Comparison of ENCODE assay signal across 8 mouse cellular contexts in the genomic region with DNA sequence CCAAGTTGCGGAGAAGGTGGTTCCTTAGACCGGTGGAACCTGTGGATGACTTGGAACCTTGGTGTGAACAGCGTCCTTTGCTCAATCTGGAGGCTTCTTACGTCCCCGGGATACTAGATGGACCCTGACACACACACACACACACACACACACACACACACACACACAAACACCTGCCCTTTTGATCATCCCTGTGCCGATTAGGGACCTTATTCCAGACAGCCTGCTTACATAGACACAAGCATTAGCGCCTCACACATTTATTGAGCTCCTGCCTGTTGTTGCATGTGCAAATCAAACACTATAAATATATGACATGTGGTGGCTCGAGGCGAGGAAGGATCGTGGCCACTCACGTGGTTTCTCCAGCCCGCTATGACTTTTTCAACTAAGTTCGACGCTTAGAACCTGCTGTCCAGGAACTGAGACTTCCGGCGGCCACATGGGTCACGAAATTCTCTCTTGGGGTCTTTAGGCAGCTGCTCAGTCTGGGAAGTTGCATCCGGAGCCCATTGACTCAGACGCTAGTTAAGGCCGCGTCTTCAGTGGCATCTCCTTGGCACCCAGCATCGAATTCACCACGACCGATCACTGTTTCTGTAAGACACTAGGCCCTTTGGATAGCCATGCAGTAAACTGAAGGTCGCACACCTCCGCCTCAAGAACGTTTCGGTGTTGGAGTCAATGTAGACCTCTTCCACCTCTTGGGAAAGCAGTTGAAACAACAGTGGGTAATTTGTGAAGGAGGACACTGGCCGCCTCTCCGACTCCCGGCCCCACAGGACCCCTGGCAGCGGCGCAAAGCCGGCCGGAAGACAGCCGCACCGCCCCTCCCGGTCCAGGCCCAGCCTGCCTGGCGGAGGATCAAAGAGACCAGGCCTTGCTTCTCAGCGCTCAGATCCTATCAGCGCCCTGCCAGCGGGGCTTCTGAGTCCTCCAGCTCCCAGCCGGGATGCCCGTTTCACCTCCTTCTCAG. TPM values are rescaled to one million over a fixed set of nuclear protein-coding genes. Genes with fewer than 3 reads are reported as not detected.
DNase-seq lines count a peak whose midpoint lies in the region; ATAC-seq and TF ChIP-seq lines count a peak whose summit lies in the region.

No protein-coding gene starts in this region.

- H3K9me3 ChIP-seq in forebrain, embryonic 10.5 days = no peaks in the 10 kb centered on the region

- H3K4me3 ChIP-seq in forebrain, embryonic 10.5 days = peak overlapping the region; percentile 70
- peak overlapping the region; percentile 63 for H3K4me3 ChIP-seq in small intestine, adult 2 months (ENCODE audit: low read depth, low read length)

- ATAC-seq in CD4-positive, CD25-positive, alpha-beta regulatory T cell, adult 4 months = peak; percentile 51

- DNase-seq in T-cell, adult 2 months (ENCODE audit: low spot score) = peak; percentile 70
- DNase-seq in forebrain, embryonic 10.5 days (ENCODE audit: extremely low spot score, low spot score) = peak; percentile 55
- DNase-seq in heart, postnatal 10 days = peak; percentile 63 to 80
- DNase-seq in kidney, postnatal 14 days = peak; percentile 86
- peak; percentile 85 for DNase-seq in lung, postnatal 36 days
- no peak for DNase-seq in layer of hippocampus, adult 18-20 months (ENCODE audit: low spot score in 2 of 2)

- no peak for TF ChIP-seq POLR2A in small intestine, adult 2 months (IDR thresholded peaks at IDR 0.05; ENCODE audit: low read depth, low read length)

- WGBS in forebrain, embryonic 10.5 days = 10% methylated on average over 44 of the region's 44 CpGs
- WGBS in small intestine, adult 2 months = 12% methylated on average over 44 of the region's 44 CpGs

- intact Hi-C loops in heart, postnatal 10 days (cut with DNase I) = loop anchor here (2.0 kb wide), 2 partner anchors 13 to 15 kb away; no protein-coding TSS in a partner anchor

- H3K4me1 ChIP-seq in forebrain, embryonic 10.5 days = peaks cover 64% of the 10 kb centered on the region
- peaks cover 11% of the 10 kb centered on the region for H3K4me1 ChIP-seq in small intestine, adult 2 months (ENCODE audit: control insufficient read depth, insufficient read depth, insufficient read length, low read length)

- H3K27me3 ChIP-seq in forebrain, embryonic 10.5 days (ENCODE audit: poor library complexity, severe bottlenecking) = peaks cover 75% of the 10 kb centered on the region
- peaks cover 4% of the 10 kb centered on the region; the same call in 1 of the 2 replicates for H3K27me3 ChIP-seq in small intestine, adult 2 months (ENCODE audit: control insufficient read depth, insufficient read depth, low read length)

- TF ChIP-seq CTCF in small intestine, adult 2 months (IDR thresholded peaks at IDR 0.05; ENCODE audit: extremely low read depth, insufficient read length, insufficient replicate concordance, low read depth, low read length) = no peak

- H3K27ac ChIP-seq in forebrain, embryonic 10.5 days = peak overlapping the region; percentile 82; the same call in 1 of the 2 replicates
- no peak overlapping the region for H3K27ac ChIP-seq in small intestine, adult 2 months (ENCODE audit: insufficient read depth, low read depth, low read length)

- H3K36me3 ChIP-seq in forebrain, embryonic 10.5 days (replicated peaks) = peaks cover 9% of the 10 kb centered on the region; the same call in 1 of the 2 replicates
- H3K36me3 ChIP-seq in small intestine, adult 2 months (ENCODE audit: control insufficient read depth, insufficient read depth, low read length) = no peaks in the 10 kb centered on the region

RNA-seq across cellular contexts. Expression of a gene that starts 1.1 kb away (rescaled TPM):
- 100 to 1,000 TPM; 246 to 283 TPM for polyA plus RNA-seq in CD4-positive, CD25-positive, alpha-beta regulatory T cell, adult 4 months (2017; shearing (Covaris generic))
- polyA plus RNA-seq in forebrain, embryonic 10.5 days (2016; fragmentation: Nextera tagmentation; extraction: Ambion mirVana) = 8.1 and 8.8 TPM in 2 replicates
- 1 to 10 TPM; 3.3 to 6.2 TPM for total RNA-seq in heart, postnatal 10 days (2021)
- polyA plus RNA-seq in small intestine, adult 2 months (2012; rRNA removed) = 4.4 and 10.7 TPM in 2 replicates
- total RNA-seq in layer of hippocampus, adult 18-20 months (2021) = 1 to 10 TPM; 2.6 to 3.1 TPM

RNA-seq across cellular contexts. Expression of a gene that starts 52.1 kb away (rescaled TPM):
- 100 to 1,000 TPM; 212 to 326 TPM for polyA plus RNA-seq in CD4-positive, CD25-positive, alpha-beta regulatory T cell, adult 4 months (2017; shearing (Covaris generic))
- 906 and 908 TPM in 2 replicates for polyA plus RNA-seq in forebrain, embryonic 10.5 days (2016; fragmentation: Nextera tagmentation; extraction: Ambion mirVana)
- 100 to 1,000 TPM; 239 to 266 TPM for total RNA-seq in heart, postnatal 10 days (2021)
- 4.1 and 7.5 TPM in 2 replicates for polyA plus RNA-seq in small intestine, adult 2 months (2012; rRNA removed)
- total RNA-seq in layer of hippocampus, adult 18-20 months (2021) = 100 to 1,000 TPM; 461 to 470 TPM

Comparison
In these comparisons a context has a peak if more than half of its experiments do, and no peak if none do; other contexts are left out.
1. DNase-seq: peak in T-cell, adult 2 months (single experiment), forebrain, embryonic 10.5 days (single experiment), heart, postnatal 10 days (2 of 2), kidney, postnatal 14 days (single experiment) and lung, postnatal 36 days (single experiment); none in layer of hippocampus, adult 18-20 months (0 of 2).
2. RNA of a gene that starts 1.1 kb away (polyA plus RNA-seq): 246 to 283 TPM in CD4-positive, CD25-positive, alpha-beta regulatory T cell, adult 4 months; 4.4 to 10.7 TPM in small intestine, adult 2 months and 8.1 to 8.8 TPM in forebrain, embryonic 10.5 days; every median in the first group is over 10 times any median in the second.
3. RNA of a gene that starts 52.1 kb away (polyA plus RNA-seq): 906 to 908 TPM in forebrain, embryonic 10.5 days and 212 to 326 TPM in CD4-positive, CD25-positive, alpha-beta regulatory T cell, adult 4 months; 4.1 to 7.5 TPM in small intestine, adult 2 months; every median in the first group is over 10 times any median in the second.